Mouse (Mus musculus): ENCODE data around the gene Cpeb1. TPM values are rescaled to one million over a fixed set of nuclear protein-coding genes. Genes with fewer than 3 reads are reported as not detected.

The Cpeb1 gene
- total RNA-seq, 2 experiments from 2014 or later = not detected

GRCm38 (mm10) chr7:81335705-81336431 is 119.4 kb downstream of the Cpeb1 start:
- no peak for ATAC-seq (replicated peaks; ENCODE audit: poor library complexity, severe bottlenecking)

GRCm38 (mm10) chr7:81331851-81332250 is 123.4 kb downstream of the Cpeb1 start:
- no peak for ATAC-seq (replicated peaks; ENCODE audit: poor library complexity, severe bottlenecking)

GRCm38 (mm10) chr7:81330767-81331166 is 124.5 kb downstream of the Cpeb1 start:
- ATAC-seq (replicated peaks; ENCODE audit: poor library complexity, severe bottlenecking) = no peak

- peak; percentile 55 for ATAC-seq (replicated peaks; ENCODE audit: poor library complexity, severe bottlenecking)
Measured at GRCm38 (mm10) chr7:81327661-81328060, 127.6 kb downstream of the Cpeb1 start.

- no peak for ATAC-seq (replicated peaks; ENCODE audit: poor library complexity, severe bottlenecking)
Measured at GRCm38 (mm10) chr7:81326859-81327258, 128.4 kb downstream of the Cpeb1 start.

GRCm38 (mm10) chr7:81326043-81326442 is 129.2 kb downstream of the Cpeb1 start:
- no peak for ATAC-seq (replicated peaks; ENCODE audit: poor library complexity, severe bottlenecking)

- no peak for ATAC-seq (replicated peaks; ENCODE audit: poor library complexity, severe bottlenecking)
Measured at GRCm38 (mm10) chr7:81321776-81322175, 133.5 kb downstream of the Cpeb1 start.

GRCm38 (mm10) chr7:81319749-81320148 is 135.5 kb downstream of the Cpeb1 start:
- ATAC-seq (replicated peaks; ENCODE audit: poor library complexity, severe bottlenecking) = peak; percentile 90

GRCm38 (mm10) chr7:81315583-81315982 is 139.7 kb downstream of the Cpeb1 start:
- no peak for ATAC-seq (replicated peaks; ENCODE audit: poor library complexity, severe bottlenecking)

- ATAC-seq (replicated peaks; ENCODE audit: poor library complexity, severe bottlenecking) = no peak
Measured at GRCm38 (mm10) chr7:81311581-81311980, 143.7 kb downstream of the Cpeb1 start.

GRCm38 (mm10) chr7:81311130-81311529 is 144.1 kb downstream of the Cpeb1 start:
- no peak for ATAC-seq (replicated peaks; ENCODE audit: poor library complexity, severe bottlenecking)

GRCm38 (mm10) chr7:81309247-81309646 is 146.0 kb downstream of the Cpeb1 start:
- ATAC-seq (replicated peaks; ENCODE audit: poor library complexity, severe bottlenecking) = no peak

- ATAC-seq (replicated peaks; ENCODE audit: poor library complexity, severe bottlenecking) = no peak
Measured at GRCm38 (mm10) chr7:81307735-81308134, 147.5 kb downstream of the Cpeb1 start.

GRCm38 (mm10) chr7:81304675-81305074 is 150.6 kb downstream of the Cpeb1 start:
- ATAC-seq (replicated peaks; ENCODE audit: poor library complexity, severe bottlenecking) = no peak

- ATAC-seq (replicated peaks; ENCODE audit: poor library complexity, severe bottlenecking) = peak; percentile 40; the same call in 1 of the 2 replicates
Measured at GRCm38 (mm10) chr7:81304100-81304499, 151.2 kb downstream of the Cpeb1 start.

- ATAC-seq (replicated peaks; ENCODE audit: poor library complexity, severe bottlenecking) = peak; percentile 42; the same call in 1 of the 2 replicates
Measured at GRCm38 (mm10) chr7:81303682-81304081, 151.6 kb downstream of the Cpeb1 start.

- ATAC-seq (replicated peaks; ENCODE audit: poor library complexity, severe bottlenecking) = no peak
Measured at GRCm38 (mm10) chr7:81301323-81301722, 153.9 kb downstream of the Cpeb1 start.

GRCm38 (mm10) chr7:81298206-81298605 is 157.1 kb downstream of the Cpeb1 start:
- ATAC-seq (replicated peaks; ENCODE audit: poor library complexity, severe bottlenecking) = no peak
